Mouse (Mus musculus): Measurements from ENCODE around the gene Slc5a1. TPM values are rescaled to one million over a fixed set of nuclear protein-coding genes. Genes with fewer than 3 reads are reported as not detected.

The Slc5a1 gene
- polyA plus RNA-seq, 1 experiment from 2014 or later = 0.89 TPM

DNA sequence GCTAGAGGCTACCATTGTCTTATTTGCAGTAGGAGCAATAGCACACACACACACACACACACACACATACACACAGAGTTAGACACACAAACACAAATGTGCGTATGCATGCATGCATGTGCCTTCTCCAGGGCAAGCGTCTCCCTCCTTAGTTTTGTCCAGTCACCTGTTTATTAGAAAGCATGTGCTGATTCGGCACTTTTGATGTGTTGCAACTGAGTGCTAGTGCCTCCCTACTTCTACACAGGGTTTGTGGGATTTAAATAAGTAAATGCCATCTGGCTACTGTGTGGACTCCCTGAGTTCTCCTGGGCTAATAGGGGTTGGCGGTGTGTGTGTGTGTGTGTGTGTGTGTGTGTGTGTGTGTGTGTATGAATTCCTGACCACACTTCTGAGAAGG is 30.1 kb downstream of the Slc5a1 start:
- H3K9ac ChIP-seq (ENCODE audit: low read depth, low read length) = no peak overlapping the region
- no peak overlapping the region for H3K27ac ChIP-seq (replicated peaks; ENCODE audit: low read depth, low read length)
- H3K9me3 ChIP-seq (ENCODE audit: control insufficient read depth, low read length) = no peaks in the 10 kb centered on the region
- ATAC-seq (ENCODE audit: low read depth) (no peak), DNase-seq (ENCODE audit: low spot score) (no peak)
- no peak overlapping the region for H3K4me3 ChIP-seq (ENCODE audit: low read depth, low read length)
- H3K27me3 ChIP-seq (replicated peaks; ENCODE audit: control insufficient read depth, insufficient read depth, low read length) = no peaks in the 10 kb centered on the region
- WGBS = 95% methylated on average over 4 of the region's 4 CpGs
- H3K36me3 ChIP-seq (ENCODE audit: control insufficient read depth, insufficient read depth, low read length) = no peaks in the 10 kb centered on the region
- no peaks in the 10 kb centered on the region for H3K4me1 ChIP-seq (ENCODE audit: control insufficient read depth, insufficient read depth, low read length)
- no peak overlapping the region for H3K4me2 ChIP-seq (ENCODE audit: low read depth, low read length)

- H3K9ac ChIP-seq (ENCODE audit: low read depth, low read length) = no peak overlapping the region
- 88% methylated on average over 5 of the region's 5 CpGs for WGBS
- no peaks in the 10 kb centered on the region for H3K36me3 ChIP-seq (ENCODE audit: control insufficient read depth, insufficient read depth, low read length)
- H3K27ac ChIP-seq (replicated peaks; ENCODE audit: low read depth, low read length) = no peak overlapping the region
- H3K9me3 ChIP-seq (ENCODE audit: control insufficient read depth, low read length) = no peaks in the 10 kb centered on the region
- H3K4me3 ChIP-seq (ENCODE audit: low read depth, low read length) = no peak overlapping the region
- H3K27me3 ChIP-seq (replicated peaks; ENCODE audit: control insufficient read depth, insufficient read depth, low read length) = no peaks in the 10 kb centered on the region
- ATAC-seq (ENCODE audit: low read depth) = no peak
- H3K4me2 ChIP-seq (ENCODE audit: low read depth, low read length) = no peak overlapping the region
- DNase-seq (ENCODE audit: low spot score) = no peak
- no peaks in the 10 kb centered on the region for H3K4me1 ChIP-seq (ENCODE audit: control insufficient read depth, insufficient read depth, low read length)
These were observed 31.6 kb downstream of the Slc5a1 start for GRCm38 (mm10) chr5:33135611-33136010.

DNA sequence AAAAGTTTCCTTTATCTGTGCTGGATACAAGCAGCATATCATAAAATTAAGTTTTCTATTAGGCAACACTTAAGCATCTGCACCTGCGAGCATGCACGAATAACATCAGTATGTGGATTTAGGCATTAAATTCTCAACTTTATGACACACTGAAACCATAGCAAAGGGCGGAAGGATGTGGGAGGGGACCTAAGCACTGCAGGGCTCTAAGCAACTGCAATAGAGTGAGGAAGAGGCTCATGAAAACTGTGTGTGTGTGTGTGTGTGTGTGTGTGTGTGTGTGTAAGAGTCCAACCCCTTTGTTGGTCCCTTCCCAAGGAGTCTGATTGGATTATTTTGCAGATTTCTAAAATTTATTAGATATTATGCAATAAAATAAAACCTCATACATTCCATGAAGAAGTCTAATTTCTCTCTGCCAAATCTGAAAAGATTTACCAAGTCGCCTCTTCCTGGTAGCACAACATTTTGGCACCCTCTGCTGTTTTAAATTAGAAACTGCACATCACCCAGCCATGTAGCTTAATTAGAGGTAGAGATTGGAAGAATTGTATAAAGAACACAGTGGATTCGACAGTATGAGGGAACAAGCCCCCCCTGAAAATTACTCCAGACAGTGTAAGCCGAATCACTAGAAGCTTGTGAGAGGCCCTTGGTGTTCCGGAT is 38.9 kb downstream of the Slc5a1 start:
- Histone ChIP-seq H3K4me3 (ENCODE audit: low read depth, low read length) (no peak overlapping the region), H3K9me3 (ENCODE audit: control insufficient read depth, low read length) (no peaks in the 10 kb centered on the region), H3K9ac (ENCODE audit: low read depth, low read length) (no peak overlapping the region), H3K27ac (replicated peaks; ENCODE audit: low read depth, low read length) (no peak overlapping the region), H3K36me3 (ENCODE audit: control insufficient read depth, insufficient read depth, low read length) (no peaks in the 10 kb centered on the region), H3K27me3 (replicated peaks; ENCODE audit: control insufficient read depth, insufficient read depth, low read length) (no peaks in the 10 kb centered on the region), H3K4me2 (ENCODE audit: low read depth, low read length) (no peak overlapping the region), H3K4me1 (ENCODE audit: control insufficient read depth, insufficient read depth, low read length) (no peaks in the 10 kb centered on the region)
- 51% methylated on average over 7 of the region's 7 CpGs for WGBS
- DNase-seq (ENCODE audit: low spot score) (peak; percentile 73), ATAC-seq (ENCODE audit: low read depth) (no peak)

DNA sequence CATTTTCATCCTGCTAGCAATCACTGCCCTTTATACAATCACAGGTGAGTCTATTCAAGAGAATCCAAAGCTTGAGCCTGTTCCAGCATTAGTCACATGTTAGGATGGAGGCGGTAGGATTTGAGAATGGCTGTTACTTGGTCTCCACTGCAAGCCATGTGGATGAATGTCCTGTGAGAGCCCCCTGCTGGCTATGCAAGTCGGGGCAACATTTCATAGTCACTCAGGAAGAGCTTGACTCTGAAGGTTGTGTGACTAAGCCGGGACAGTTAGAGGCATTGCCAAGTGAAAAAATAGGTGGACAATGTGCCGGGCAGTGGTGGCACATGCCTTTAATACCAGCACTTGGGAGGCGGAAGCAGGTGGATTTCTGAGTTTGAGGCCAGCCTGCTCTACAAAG is 40.0 kb downstream of the Slc5a1 start:
- no peak overlapping the region for H3K4me2 ChIP-seq (ENCODE audit: low read depth, low read length)
- no peak overlapping the region for H3K27ac ChIP-seq (replicated peaks; ENCODE audit: low read depth, low read length)
- DNase-seq (ENCODE audit: low spot score) = peak; percentile 15
- 45% methylated on average over 5 of the region's 5 CpGs for WGBS
- H3K27me3 ChIP-seq (replicated peaks; ENCODE audit: control insufficient read depth, insufficient read depth, low read length) = no peaks in the 10 kb centered on the region
- no peak overlapping the region for H3K4me3 ChIP-seq (ENCODE audit: low read depth, low read length)
- no peaks in the 10 kb centered on the region for H3K9me3 ChIP-seq (ENCODE audit: control insufficient read depth, low read length)
- no peaks in the 10 kb centered on the region for H3K36me3 ChIP-seq (ENCODE audit: control insufficient read depth, insufficient read depth, low read length)
- H3K4me1 ChIP-seq (ENCODE audit: control insufficient read depth, insufficient read depth, low read length) = no peaks in the 10 kb centered on the region
- no peak overlapping the region for H3K9ac ChIP-seq (ENCODE audit: low read depth, low read length)
- no peak for ATAC-seq (ENCODE audit: low read depth)

GRCm38 (mm10) chr5:33146837-33147236 is 42.8 kb downstream of the Slc5a1 start:
- Histone ChIP-seq H3K36me3 (ENCODE audit: control insufficient read depth, insufficient read depth, low read length) (no peaks in the 10 kb centered on the region), H3K4me1 (ENCODE audit: control insufficient read depth, insufficient read depth, low read length) (no peaks in the 10 kb centered on the region), H3K4me3 (ENCODE audit: low read depth, low read length) (no peak overlapping the region), H3K4me2 (ENCODE audit: low read depth, low read length) (no peak overlapping the region), H3K9me3 (ENCODE audit: control insufficient read depth, low read length) (no peaks in the 10 kb centered on the region), H3K9ac (ENCODE audit: low read depth, low read length) (no peak overlapping the region), H3K27me3 (replicated peaks; ENCODE audit: control insufficient read depth, insufficient read depth, low read length) (no peaks in the 10 kb centered on the region), H3K27ac (replicated peaks; ENCODE audit: low read depth, low read length) (no peak overlapping the region)
- no peak for DNase-seq (ENCODE audit: low spot score)
- 85% methylated on average over 9 of the region's 9 CpGs for WGBS
- no peak for ATAC-seq (ENCODE audit: low read depth)

- no peaks in the 10 kb centered on the region for H3K9me3 ChIP-seq (ENCODE audit: control insufficient read depth, low read length)
- peak; percentile 40 for DNase-seq (ENCODE audit: low spot score)
- WGBS = 60% methylated on average over 6 of the region's 6 CpGs
- no peak overlapping the region for H3K9ac ChIP-seq (ENCODE audit: low read depth, low read length)
- ATAC-seq (ENCODE audit: low read depth) = no peak
- H3K27ac ChIP-seq (replicated peaks; ENCODE audit: low read depth, low read length) = no peak overlapping the region
- no peaks in the 10 kb centered on the region for H3K27me3 ChIP-seq (replicated peaks; ENCODE audit: control insufficient read depth, insufficient read depth, low read length)
- H3K4me3 ChIP-seq (ENCODE audit: low read depth, low read length) = no peak overlapping the region
- H3K36me3 ChIP-seq (ENCODE audit: control insufficient read depth, insufficient read depth, low read length) = no peaks in the 10 kb centered on the region
- H3K4me2 ChIP-seq (ENCODE audit: low read depth, low read length) = no peak overlapping the region
- H3K4me1 ChIP-seq (ENCODE audit: control insufficient read depth, insufficient read depth, low read length) = no peaks in the 10 kb centered on the region
These were observed 43.7 kb downstream of the Slc5a1 start for GRCm38 (mm10) chr5:33147691-33148090.

- ATAC-seq (ENCODE audit: low read depth) = no peak
- Histone ChIP-seq H3K27ac (replicated peaks; ENCODE audit: low read depth, low read length) (no peak overlapping the region), H3K4me3 (ENCODE audit: low read depth, low read length) (no peak overlapping the region), H3K36me3 (ENCODE audit: control insufficient read depth, insufficient read depth, low read length) (no peaks in the 10 kb centered on the region), H3K4me2 (ENCODE audit: low read depth, low read length) (no peak overlapping the region), H3K9me3 (ENCODE audit: control insufficient read depth, low read length) (no peaks in the 10 kb centered on the region), H3K4me1 (ENCODE audit: control insufficient read depth, insufficient read depth, low read length) (no peaks in the 10 kb centered on the region), H3K9ac (ENCODE audit: low read depth, low read length) (no peak overlapping the region), H3K27me3 (replicated peaks; ENCODE audit: control insufficient read depth, insufficient read depth, low read length) (0 out of 2 replicates have a peak, but pooled peaks cover 4% of the 10 kb centered on the region)
- 38% methylated on average over 7 of the region's 7 CpGs for WGBS
- DNase-seq (ENCODE audit: low spot score) = no peak
These were observed 89.5 kb downstream of the Slc5a1 start for GRCm38 (mm10) chr5:33193567-33193966.

- no peaks in the 10 kb centered on the region for H3K36me3 ChIP-seq (ENCODE audit: control insufficient read depth, insufficient read depth, low read length)
- DNase-seq (ENCODE audit: low spot score) = peak; percentile 66
- whole genome bisulfite sequencing = 53% methylated on average over 9 of the region's 9 CpGs
- H3K27ac ChIP-seq (replicated peaks; ENCODE audit: low read depth, low read length) = no peak overlapping the region
- H3K27me3 ChIP-seq (replicated peaks; ENCODE audit: control insufficient read depth, insufficient read depth, low read length) = 0 out of 2 replicates have a peak, but pooled peaks cover 4% of the 10 kb centered on the region
- no peaks in the 10 kb centered on the region for H3K9me3 ChIP-seq (ENCODE audit: control insufficient read depth, low read length)
- no peaks in the 10 kb centered on the region for H3K4me1 ChIP-seq (ENCODE audit: control insufficient read depth, insufficient read depth, low read length)
- no peak overlapping the region for H3K4me2 ChIP-seq (ENCODE audit: low read depth, low read length)
- H3K4me3 ChIP-seq (ENCODE audit: low read depth, low read length) = no peak overlapping the region
- no peak overlapping the region for H3K9ac ChIP-seq (ENCODE audit: low read depth, low read length)
- ATAC-seq (ENCODE audit: low read depth) = no peak
These were observed 91.3 kb downstream of the Slc5a1 start for GRCm38 (mm10) chr5:33195246-33195852.

DNA sequence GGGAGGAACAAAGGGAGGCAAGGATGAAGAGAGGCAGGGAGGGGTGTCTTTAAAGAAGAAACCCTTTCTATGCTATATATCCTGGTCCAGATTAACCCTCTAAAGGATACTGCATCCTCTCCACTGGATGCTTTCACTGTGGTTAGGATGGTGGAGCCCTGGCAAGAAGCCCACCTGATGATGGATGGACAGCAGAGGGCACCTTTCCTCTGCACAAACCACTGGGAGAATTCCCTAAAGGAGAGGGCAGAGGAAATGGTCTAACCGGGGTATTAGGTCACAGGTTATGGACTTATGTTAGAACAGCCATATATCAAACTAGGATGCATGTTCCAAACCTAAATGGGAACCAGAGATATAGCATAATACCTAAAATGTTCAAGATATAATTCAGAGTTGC is 96.1 kb downstream of the Slc5a1 start:
- no peak for DNase-seq (ENCODE audit: low spot score)
- Histone ChIP-seq H3K4me3 (ENCODE audit: low read depth, low read length) (no peak overlapping the region), H3K36me3 (ENCODE audit: control insufficient read depth, insufficient read depth, low read length) (no peaks in the 10 kb centered on the region), H3K4me2 (ENCODE audit: low read depth, low read length) (no peak overlapping the region), H3K27ac (replicated peaks; ENCODE audit: low read depth, low read length) (no peak overlapping the region), H3K9me3 (ENCODE audit: control insufficient read depth, low read length) (no peaks in the 10 kb centered on the region), H3K27me3 (replicated peaks; ENCODE audit: control insufficient read depth, insufficient read depth, low read length) (no peaks in the 10 kb centered on the region), H3K4me1 (ENCODE audit: control insufficient read depth, insufficient read depth, low read length) (no peaks in the 10 kb centered on the region), H3K9ac (ENCODE audit: low read depth, low read length) (no peak overlapping the region)
- ATAC-seq (ENCODE audit: low read depth) = no peak
- 38% methylated on average over 1 of the region's 1 CpGs for WGBS

All from embryonic facial prominence, embryonic 14.5 days (tissue).